Mouse (Mus musculus): ENCODE measurements at regions not wholly inside any gene's neighbourhood (a gene's known extent, or its start where the extent isn't known, plus 50 kb on each side); places are given as distances from the start of the nearest gene placed in this dataset.

DNA sequence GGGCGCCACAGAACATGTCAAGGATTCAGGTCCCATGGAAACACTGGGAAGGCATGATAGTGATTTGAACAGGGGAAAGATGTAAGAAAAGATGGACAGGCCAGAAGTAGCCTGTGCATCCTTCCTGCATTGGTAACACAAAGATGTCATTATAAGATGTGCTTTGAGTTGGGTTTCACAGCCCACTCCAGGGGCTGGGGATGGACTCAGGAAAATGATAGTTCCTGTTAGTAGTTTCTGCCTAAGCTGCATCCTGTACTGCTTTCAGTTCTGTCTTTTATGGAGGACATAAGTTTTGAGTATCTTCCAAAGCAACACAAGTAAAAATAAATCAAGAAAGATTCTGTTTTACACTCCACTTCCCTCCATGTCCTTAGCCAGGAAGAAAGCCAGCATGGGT lies 109.2 kb upstream of the Atp2b1 start:
- no peak for TF ChIP-seq CTCF (IDR thresholded peaks at IDR 0.05; ENCODE audit: borderline replicate concordance, insufficient read depth, low read depth, low read length)
- TF ChIP-seq POLR2A (IDR thresholded peaks at IDR 0.05; ENCODE audit: borderline replicate concordance, insufficient read depth, low read length), result no peak

Data from cerebellum, adult 2 months (tissue).